Mouse (Mus musculus) olfactory bulb, adult 2 months (tissue): ENCODE measurements at regions not wholly inside any gene's neighbourhood (a gene's known extent, or its start where the extent isn't known, plus 50 kb on each side); places are given as distances from the start of the nearest gene placed in this dataset.

Experiments
- H3K27ac ChIP-seq: fragments of 200-500 bp; 2 replicates; pipeline ENCODE4 v1.5.1; 2012; ENCODE audit warnings: low read depth, low read length; ENCODE audit not compliant: insufficient read depth
- H3K4me1 ChIP-seq: fragments of 200-500 bp; 2 replicates; pipeline ENCODE4 v1.6.1; 2012; ENCODE audit warnings: low read length; ENCODE audit not compliant: control insufficient read depth, insufficient read depth
- H3K4me3 ChIP-seq: fragments of 200-500 bp; 2 replicates; pipeline ENCODE4 v1.5.1; 2012; ENCODE audit warnings: mild to moderate bottlenecking, low read depth, low read length, moderate library complexity; ENCODE audit not compliant: insufficient read depth
- CTCF ChIP-seq: fragments of 200-500 bp; IDR thresholded peaks from 2 replicates; pipeline ENCODE4 v1.5.1; 2012; ENCODE audit warnings: low read depth, mild to moderate bottlenecking, low read length, moderate library complexity; ENCODE audit not compliant: insufficient read depth
- POLR2A ChIP-seq: fragments of 200-500 bp; IDR thresholded peaks from 2 replicates; pipeline ENCODE4 v1.6.1; 2012; ENCODE audit warnings: mild to moderate bottlenecking, low read depth, low read length, moderate library complexity; ENCODE audit not compliant: insufficient read depth
- WGBS: fragments of 180-500 bp; shearing (Covaris S2); methylation state at CpG from one replicate; pipeline ENCODE4 v1.1.7; 2018; 5-methylcytosine and 5-hydroxymethylcytosine counted together

DNA sequence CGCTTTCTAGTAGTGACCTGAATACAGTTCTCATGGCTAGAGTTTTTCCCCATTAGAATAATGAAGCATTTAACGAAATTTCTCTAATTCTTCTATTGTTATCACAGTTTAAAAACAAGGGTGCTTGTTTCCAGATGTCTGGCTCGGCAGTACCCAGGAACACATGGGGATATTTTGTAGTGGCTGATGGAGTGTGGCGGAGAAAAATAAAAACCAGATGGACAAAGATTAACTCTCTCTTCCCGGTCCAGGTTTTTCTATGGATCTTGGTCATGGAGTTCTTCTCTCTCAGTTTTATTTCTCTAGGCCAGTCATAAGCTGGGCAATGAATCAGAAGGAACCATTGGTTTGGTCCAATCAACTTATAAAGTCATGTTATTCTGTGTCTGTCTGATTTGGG is 132.2 kb upstream of the Cep162 start:
- Histone ChIP-seq H3K4me1 (no peaks in the 10 kb centered on the region), H3K27ac (no peak overlapping the region), H3K4me3 (no peak overlapping the region)
- 60% methylated on average over 5 of the region's 5 CpGs for WGBS
- TF ChIP-seq CTCF (no peak), POLR2A (no peak)

- 87% methylated on average over 3 of the region's 3 CpGs for WGBS
These were observed 128.2 kb upstream of the Cep162 start for GRCm38 (mm10) chr9:87383513-87383912.

DNA sequence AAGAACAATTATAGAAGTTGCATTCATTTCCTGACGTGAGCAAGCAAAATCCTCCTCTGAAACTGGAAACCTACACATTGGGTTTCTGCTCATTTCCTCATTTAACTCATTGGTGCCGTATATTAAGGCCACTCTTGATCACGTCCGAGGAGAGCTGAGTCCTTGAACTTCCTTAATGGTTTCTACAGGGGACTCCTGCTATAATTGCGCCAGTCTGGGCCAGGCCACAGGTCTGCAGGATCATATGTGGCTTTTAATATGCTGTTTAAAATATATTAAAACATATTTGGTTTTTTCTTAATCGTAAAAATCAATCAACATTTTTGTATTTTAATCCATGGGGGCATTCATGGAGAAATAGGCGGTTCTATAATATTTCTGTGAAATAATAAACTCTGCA is 122.6 kb upstream of the Cep162 start:
- no peak for TF ChIP-seq CTCF
- TF ChIP-seq POLR2A = no peak
- H3K4me3 ChIP-seq = no peak overlapping the region
- WGBS = 89% methylated on average over 7 of the region's 7 CpGs
- no peak overlapping the region for H3K27ac ChIP-seq
- H3K4me1 ChIP-seq = no peaks in the 10 kb centered on the region

More at GRCm38 (mm10) chr9:87383513-87383912, 128.2 kb upstream of the Cep162 start:
- no peak for TF ChIP-seq POLR2A
- TF ChIP-seq CTCF = no peak
- Histone ChIP-seq H3K4me3 (no peak overlapping the region), H3K4me1 (no peaks in the 10 kb centered on the region), H3K27ac (no peak overlapping the region)

GRCm38 (mm10) chr9:87376731-87377310 is 121.5 kb upstream of the Cep162 start:
- H3K27ac ChIP-seq = no peak overlapping the region
- whole genome bisulfite sequencing = 84% methylated on average over 10 of the region's 10 CpGs
- no peak overlapping the region for H3K4me3 ChIP-seq
- TF ChIP-seq POLR2A = no peak
- no peak for TF ChIP-seq CTCF
- H3K4me1 ChIP-seq = no peaks in the 10 kb centered on the region

GRCm38 (mm10) chr9:87372251-87372905 is 117.0 kb upstream of the Cep162 start:
- no peak overlapping the region for H3K4me3 ChIP-seq
- 38% methylated on average over 4 of the region's 4 CpGs for WGBS
- H3K27ac ChIP-seq = no peak overlapping the region
- H3K4me1 ChIP-seq = no peaks in the 10 kb centered on the region
- TF ChIP-seq CTCF (no peak), POLR2A (no peak)

- Histone ChIP-seq H3K4me1 (no peaks in the 10 kb centered on the region), H3K4me3 (no peak overlapping the region), H3K27ac (no peak overlapping the region)
- WGBS = 64% methylated on average over 4 of the region's 4 CpGs
- no peak for TF ChIP-seq POLR2A
- TF ChIP-seq CTCF = no peak
These were observed 113.7 kb upstream of the Cep162 start for GRCm38 (mm10) chr9:87369059-87369458.

- H3K27ac ChIP-seq = no peak overlapping the region
- H3K4me3 ChIP-seq = no peak overlapping the region
- no peaks in the 10 kb centered on the region for H3K4me1 ChIP-seq
- whole genome bisulfite sequencing = 69% methylated on average over 1 of the region's 1 CpGs
- TF ChIP-seq CTCF = no peak
- TF ChIP-seq POLR2A = no peak
These were observed 91.7 kb upstream of the Cep162 start for GRCm38 (mm10) chr9:87347008-87347407.

GRCm38 (mm10) chr9:87346278-87346882 is 91.0 kb upstream of the Cep162 start:
- no peaks in the 10 kb centered on the region for H3K4me1 ChIP-seq
- TF ChIP-seq CTCF (no peak), POLR2A (no peak)
- H3K27ac ChIP-seq = no peak overlapping the region
- H3K4me3 ChIP-seq = no peak overlapping the region
- 47% methylated on average over 3 of the region's 3 CpGs for WGBS

DNA sequence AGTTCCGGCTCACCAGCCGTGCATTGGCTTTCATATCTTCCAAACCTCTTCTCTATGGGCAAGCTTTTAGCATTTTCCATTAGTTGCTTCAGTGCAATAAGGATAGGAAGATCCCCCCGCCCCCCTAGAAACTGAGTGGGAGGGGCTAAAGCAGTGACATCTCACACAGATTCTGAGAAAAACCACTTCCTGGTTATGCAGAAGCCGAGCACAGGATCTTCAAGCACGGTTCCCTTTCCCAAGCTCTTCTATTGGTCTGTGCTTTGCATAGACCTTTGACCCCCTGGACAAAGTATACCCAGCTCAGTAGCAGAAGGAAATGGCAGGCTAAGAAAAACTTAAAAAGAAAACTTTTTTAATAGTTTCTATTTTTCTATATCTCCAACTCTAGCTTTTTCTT is 86.1 kb upstream of the Cep162 start:
- 81% methylated on average over 5 of the region's 5 CpGs for WGBS
- TF ChIP-seq CTCF (no peak), POLR2A (no peak)
- Histone ChIP-seq H3K4me3 (no peak overlapping the region), H3K4me1 (no peaks in the 10 kb centered on the region), H3K27ac (no peak overlapping the region)
